In the genomic region with DNA sequence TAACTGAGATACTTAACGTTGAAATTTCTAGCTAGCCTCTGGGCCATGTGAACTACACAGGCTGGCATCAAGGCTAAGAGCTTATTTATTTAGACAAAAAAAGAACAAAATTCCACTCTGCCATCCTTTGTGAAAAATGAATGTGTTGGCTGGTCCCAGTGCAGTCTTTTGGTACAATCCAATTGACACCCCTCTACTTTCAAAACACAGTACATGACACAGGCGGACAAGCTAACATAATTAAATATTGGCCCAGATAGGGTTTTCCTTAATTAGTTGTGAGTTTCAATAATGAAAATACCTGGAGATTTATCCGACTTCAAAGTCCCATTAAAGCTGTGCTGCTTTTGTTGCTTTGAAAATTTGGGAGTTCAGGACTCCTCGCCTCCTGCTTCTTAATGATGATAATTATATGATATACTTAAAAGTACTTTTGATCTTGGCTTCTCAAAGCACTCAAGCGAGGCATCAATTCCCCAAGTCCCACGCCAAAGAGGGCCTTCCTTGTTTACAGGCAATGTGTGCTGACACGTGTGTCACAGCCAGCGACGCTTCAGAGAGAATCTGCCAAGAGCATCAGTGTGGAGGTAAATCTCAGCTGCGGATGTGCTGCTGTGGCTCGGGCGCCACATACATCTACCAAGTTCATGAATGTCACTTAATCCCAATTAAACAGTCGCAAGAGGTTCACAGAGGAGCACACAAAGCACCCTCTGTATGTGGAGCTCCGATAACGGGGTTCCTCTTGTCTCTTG, we compare ENCODE assay signal across 13 mouse cellular contexts.
"Had no signal": no experiment of that assay in that cellular context is flagged by ENCODE, and none has a peak within 500 bp of the region (broad histone marks: within the 10 kb centered on the region; RNA-seq: fewer than 3 reads in every experiment).

No protein-coding gene starts in this region.

- H3K4me2 ChIP-seq: liver, embryonic 11.5 days; liver, embryonic 15.5 days; lung, embryonic 14.5 days; neural tube, embryonic 15.5 days had no signal

- H3K27ac ChIP-seq: left cerebral cortex, adult 2 months; limb, embryonic 10.5 days; liver, embryonic 15.5 days; neural tube, embryonic 15.5 days had no signal

- H3K27me3 ChIP-seq: liver, embryonic 15.5 days; neural tube, embryonic 15.5 days had no signal

- H3K4me3 ChIP-seq: left cerebral cortex, adult 2 months; limb, embryonic 10.5 days; liver, embryonic 15.5 days; myocyte; neural tube, embryonic 15.5 days had no signal

- H3K9ac ChIP-seq: liver, embryonic 15.5 days; lung, embryonic 14.5 days; neural tube, embryonic 15.5 days had no signal

- H3K36me3 ChIP-seq: limb, embryonic 10.5 days; liver, embryonic 15.5 days; neural tube, embryonic 15.5 days had no signal

- DNase-seq: kidney, adult 8-10 months; kidney, postnatal 25 days; lung, embryonic 14.5 days; lung, postnatal 10 days; lung, postnatal 4 days; right cerebral cortex, postnatal 4 days; thymus, postnatal 36 days had no signal

- H3K9me3 ChIP-seq: limb, embryonic 10.5 days; liver, embryonic 15.5 days; neural tube, embryonic 15.5 days had no signal

- H3K4me1 ChIP-seq: liver, embryonic 15.5 days; neural tube, embryonic 15.5 days had no signal
